Mouse (Mus musculus) MN1 (cell line): ENCODE measurements at regions not wholly inside any gene's neighbourhood (a gene's known extent, or its start where the extent isn't known, plus 50 kb on each side); places are given as distances from the start of the nearest gene placed in this dataset.
"Not testable (repeated sequence)": the region's sequence is repeated elsewhere in the genome, so short reads cannot be mapped to it uniquely, and the experiment has no call there.

ENCODE experiments used
- DNase-seq: peaks from one replicate; pipeline ENCODE4 v3.0.0-alpha.2; 2016; ENCODE audit warnings: low spot score

DNA sequence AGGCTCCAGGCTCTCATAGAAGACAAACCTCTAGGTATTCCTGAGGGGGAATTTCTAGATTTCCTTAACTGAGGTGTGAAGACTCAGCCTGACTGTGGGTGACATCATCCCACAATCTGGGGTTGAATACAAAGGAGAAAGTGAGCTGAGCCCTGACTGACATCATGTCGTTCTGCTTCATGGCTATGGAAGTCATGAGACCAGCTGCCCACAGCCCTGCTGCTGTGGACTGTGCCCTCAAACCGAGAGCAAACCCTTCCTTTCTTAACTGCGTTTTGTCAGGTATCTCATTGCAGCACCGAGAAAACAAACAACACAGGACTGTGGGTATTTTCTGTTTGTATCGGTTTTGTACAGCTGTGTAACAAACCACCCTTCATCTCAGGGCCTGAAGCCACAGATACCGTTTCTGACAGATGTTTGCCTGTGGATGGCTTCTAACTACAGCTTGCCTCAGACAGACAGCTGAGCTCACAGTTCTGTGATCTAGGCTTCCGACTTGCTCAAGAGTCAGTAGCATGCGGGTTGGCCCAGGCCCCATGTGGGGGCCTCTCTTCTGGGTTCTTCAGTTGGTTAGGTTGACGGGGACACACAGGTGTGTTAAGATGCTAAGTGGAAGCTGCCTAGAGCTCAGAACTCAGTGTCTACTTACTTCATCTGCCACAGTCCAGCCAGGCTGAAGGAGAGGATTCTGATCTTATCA lies 150.9 kb downstream of the Tpra1 start:
- no peak for DNase-seq

DNA sequence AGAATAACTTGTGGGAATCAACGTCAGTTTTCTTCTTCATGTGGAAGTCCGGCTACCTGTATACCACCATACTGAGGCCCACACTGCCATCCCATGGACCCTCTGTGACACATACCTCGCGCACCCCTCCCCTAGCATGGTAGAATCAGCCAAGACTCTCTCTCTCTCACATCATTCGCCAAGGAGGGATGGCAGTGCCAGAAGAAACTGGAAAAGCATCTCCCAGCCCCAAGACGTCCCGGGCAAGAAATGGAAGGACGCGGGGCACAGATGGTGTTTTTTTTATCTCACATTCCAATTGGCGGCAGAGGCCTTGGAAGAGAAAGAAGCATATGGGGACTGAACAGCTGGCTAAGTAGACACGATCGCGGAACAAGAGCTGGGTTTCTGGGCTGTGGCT lies 152.0 kb downstream of the Tpra1 start:
- no peak for DNase-seq

DNA sequence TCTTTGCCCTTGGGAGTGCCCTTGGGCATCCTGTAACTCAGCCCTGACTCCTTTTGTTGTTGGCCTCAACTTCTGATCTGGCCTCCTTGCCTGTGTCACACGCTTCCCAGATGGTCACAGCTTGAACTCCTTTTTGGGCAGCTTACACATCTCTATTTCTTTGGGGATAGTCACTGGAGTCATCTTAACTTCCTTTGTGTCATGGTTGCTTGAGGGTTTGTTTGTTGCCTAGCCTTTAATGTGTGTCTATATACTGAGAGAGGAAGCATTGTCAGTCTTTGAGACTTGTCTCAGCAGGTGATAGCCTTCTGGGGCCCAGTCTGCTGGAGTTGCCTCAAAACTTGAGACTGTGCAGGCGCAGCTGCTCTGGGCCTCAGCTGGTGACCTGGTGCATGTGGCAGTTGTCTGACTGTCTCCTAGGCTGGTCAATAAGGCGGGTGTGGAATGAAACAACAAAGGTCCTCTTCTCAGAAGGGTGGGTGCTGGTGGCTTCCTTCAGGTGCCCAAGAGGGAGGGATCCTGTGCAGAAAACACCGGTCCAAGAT lies 157.5 kb downstream of the Tpra1 start:
- DNase-seq = no peak

DNA sequence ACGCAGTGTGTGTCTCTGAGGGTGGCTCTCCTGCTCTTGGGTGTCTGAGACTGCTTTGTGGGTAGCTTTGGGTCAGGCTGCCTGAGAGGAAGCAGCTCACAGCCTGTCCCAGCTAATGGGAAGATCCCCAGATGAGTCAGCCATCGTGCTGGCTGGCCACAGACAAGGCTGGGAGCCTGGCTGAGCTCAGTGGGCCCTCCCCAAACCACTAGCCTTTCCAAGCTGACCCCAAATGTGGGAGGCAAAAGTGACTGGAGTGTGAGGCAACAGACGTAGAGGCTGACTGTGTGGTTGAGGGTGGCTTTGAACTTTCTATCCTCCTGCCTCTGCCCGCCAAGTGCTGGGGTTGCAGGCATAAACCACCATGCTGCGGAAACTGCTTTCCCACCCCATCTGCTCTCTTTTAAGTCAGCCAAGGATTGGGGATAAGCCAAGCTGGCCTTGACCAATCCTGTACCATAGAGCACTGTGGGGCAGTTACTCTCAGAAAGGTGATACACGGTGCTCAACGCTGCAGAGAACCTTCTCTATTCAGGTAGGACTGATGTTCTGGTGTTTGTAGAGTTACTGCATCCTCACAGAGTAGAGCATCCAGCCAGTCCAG lies 163.0 kb downstream of the Tpra1 start:
- DNase-seq = no peak

DNA sequence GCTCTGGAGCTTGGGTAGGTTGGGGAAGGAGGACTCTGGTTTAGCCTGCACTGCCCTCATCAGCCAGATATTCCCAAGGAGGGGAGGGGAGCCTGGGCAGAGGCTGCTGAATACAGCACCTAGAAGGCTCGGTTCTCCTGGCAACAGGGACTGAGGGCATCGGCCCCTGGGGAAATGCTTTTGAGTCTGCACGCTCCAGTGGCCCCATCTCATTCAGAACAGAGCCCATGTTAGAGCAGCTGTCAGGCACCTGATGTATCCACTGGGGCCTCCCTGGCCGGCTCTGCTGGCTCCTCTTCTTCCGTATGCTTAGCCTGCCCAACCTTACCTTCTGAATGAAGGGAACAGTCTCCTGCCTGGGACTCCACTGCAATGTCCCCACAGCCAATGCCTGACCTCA lies 164.5 kb downstream of the Tpra1 start:
- no peak for DNase-seq

DNA sequence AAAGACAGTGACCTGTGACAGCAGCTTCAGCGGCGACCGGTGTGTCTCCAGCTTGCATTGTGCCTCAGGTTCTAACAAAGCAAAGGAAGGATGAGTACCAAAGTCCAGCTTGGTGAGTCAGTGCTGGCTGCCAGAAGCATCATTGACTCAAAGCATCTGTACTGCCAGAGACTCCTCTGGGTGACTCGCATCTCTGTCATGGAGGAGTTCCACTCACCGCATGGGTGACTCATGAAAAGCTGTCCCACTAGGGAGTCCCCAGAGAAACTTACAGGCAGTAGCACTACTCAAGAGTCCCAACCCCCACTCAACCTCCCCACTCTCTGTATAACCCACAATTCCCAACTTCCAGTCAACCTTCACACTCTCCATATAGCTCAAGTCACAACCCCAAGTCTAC lies 166.2 kb downstream of the Tpra1 start:
- DNase-seq = no peak

DNA sequence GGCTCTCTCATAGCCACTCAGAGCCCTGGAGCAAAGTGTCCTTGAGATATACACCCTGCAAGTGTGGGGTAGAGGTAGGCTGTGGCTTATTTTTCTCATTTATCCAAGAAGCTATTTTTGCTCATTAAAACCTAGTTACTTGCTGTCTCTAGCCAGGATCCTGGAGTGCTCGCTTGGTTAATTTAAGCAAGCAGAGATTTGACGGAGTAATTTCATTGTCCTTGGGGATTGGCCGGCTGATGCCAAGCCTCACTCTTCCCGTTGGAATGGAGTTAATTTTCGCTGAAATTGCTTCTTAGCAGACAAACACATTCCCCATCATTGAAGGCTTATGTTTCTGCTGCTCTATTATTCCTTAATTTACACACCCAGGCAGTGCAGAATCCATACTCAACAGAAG lies 167.1 kb downstream of the Tpra1 start:
- no peak for DNase-seq

DNA sequence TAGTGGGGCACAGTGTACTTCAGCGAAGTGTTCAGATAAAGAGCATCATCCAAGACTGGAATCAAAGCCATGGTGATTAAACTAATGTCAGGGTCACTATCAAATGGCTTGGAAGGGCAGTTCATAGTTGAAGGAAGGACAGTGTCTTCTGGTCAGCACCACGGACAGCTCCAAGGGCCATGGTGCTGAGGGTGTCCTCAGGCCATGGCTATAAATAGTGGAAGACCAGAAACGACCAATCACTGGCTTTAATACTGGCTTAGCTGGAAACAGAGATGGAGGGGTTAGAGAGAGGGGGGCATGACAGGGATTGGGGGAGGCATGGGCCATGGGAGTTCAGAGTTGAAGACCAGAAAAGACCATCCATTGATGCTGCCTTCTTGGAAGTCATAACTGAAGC lies 168.0 kb downstream of the Tpra1 start:
- no peak for DNase-seq

DNA sequence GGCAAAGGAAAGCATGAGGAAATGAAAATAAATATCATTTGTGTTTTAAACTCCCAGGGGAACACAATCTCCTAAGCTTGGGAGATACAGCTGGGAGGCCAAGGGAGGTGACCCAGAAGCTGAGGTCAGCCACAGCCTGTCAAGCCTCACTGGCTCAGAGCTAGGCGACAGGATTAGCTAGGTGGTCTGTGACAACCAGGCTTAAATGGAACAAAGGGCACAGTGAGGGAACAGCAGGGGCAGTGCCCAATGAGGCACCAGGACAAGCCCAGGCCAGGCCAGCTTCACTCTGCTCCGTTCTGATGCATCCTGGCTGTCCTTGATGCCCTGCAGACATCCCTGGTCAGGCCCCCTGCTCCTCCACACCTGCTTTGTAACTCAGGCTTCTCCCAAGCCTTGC lies 169.7 kb downstream of the Tpra1 start:
- DNase-seq = no peak

DNA sequence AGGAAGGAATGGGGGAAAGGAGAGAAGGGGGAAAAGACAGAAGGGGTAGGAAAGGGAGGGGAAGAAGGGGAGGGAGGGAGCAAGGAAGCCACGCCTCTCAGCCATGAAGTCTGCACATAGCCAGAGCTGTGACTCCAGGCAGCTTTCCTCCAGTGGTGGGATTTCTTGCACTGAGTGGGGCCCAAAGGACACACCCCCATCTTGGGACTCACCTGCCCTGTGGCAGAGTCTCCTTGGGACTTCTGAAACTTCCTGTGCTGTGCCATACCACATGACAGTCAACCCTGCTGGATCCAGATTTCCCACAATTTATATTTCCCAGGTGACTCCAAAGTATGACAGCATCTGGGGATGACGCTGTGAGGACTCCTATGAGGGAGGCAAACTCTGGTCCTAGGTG lies 170.5 kb downstream of the Tpra1 start:
- no peak for DNase-seq

DNA sequence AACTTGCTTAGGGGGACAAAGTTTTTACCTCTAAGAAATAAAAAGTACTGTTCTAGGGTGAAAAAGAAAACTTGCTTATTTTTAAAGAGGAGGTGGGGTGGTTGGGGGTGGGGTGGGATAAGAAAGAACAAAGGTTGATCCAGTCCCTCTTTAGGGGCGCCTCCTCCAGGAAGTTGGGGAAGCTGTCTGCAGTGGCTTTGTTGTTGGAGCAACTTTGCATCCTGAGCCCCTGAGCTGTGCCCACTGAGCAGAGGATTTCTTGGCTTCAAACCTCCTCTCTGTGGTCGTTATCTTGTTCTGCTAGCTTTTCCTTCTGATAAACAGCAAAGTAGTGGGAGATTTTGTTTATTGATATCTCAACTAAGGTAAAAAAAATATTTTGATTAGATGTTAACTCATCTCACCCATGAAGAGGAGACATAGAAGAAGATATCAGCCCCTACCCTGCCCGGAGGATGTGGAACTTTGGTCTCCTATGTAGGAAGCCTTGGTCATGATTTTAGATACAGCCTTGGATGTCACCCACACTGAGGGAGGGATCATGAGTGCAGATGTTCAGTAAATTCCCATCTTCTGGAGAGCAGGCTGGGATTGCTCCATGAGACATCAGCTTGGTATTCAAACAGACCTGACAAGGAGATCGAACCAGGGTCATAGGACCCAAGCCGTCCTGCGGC lies 179.7 kb downstream of the Tpra1 start:
- no peak for DNase-seq

DNA sequence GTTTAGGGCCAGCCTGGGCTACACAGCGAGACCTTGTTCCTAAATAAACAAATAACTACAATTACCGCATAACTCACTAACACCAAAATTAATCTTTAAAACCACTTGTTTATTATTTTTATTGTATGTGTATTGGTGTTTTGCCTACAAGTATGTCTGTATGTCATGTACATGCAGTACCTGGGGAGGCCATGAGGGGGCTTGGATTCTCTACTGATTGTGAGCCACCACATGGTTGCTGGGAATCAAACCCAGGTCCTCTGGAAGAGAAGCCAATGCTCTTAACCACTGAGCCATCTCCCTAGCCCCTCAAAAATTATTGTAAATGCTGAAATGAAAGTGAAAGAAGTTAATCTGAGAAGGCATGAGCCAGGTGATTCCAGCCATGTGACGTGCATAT lies 182.4 kb downstream of the Tpra1 start:
- DNase-seq = no peak

DNA sequence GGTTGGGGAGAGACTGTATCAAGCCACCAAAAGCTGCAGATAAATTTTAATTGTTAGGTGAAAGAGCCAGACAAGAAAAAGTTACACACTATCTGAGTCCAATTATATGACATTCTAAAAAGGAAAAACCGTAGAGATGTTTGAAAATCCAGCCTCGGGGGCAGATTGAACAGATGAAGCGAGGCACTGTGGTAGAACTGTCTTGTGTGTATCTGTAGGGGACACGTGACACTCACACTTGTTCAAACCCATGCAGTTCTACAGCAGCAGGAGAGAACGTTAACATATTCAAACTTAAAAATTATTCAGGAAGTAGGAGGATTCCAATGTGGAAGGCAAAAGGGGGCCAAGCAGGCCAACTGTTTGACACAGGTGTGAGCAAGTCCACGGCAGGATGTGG lies 183.1 kb downstream of the Tpra1 start:
- DNase-seq = no peak

DNA sequence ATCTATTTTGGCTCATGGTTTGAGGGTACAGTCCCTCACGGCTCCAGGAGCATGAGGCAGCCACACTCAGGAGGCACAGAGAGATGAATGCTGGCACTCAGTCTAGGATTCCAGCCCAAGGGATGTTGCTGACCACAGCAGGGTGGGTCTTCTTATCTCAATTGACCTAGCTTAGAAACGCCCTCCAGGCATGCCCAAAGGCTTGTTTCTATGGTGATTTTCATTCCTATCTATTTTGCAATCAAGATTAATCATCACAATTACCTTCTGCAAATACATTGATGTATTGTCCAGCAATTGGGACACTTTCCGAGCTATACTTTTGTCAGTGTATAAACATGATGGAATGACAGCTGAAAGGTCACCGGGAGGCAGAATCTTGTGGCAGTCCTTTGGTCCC lies 185.6 kb downstream of the Tpra1 start:
- DNase-seq = no peak

DNA sequence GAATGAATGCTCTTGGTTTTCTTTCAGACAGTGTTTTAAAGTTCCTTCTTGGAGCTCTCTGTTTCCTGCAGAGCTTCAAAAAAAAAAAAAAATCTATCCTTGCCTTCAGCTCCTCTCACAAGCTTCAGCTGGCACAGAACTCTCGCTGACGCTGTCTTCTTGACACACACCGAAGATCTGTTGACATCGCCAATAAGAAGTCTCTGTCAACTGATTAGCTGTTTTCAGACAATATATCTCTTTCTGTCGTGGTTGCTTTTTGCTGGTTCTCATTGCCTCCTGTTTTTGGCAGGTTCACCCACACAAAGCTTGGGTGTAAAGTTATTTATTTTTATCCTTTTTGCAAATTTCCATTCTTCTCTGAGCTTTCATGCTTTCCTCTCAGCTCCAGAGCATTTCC lies 188.0 kb downstream of the Tpra1 start:
- no peak for DNase-seq

DNA sequence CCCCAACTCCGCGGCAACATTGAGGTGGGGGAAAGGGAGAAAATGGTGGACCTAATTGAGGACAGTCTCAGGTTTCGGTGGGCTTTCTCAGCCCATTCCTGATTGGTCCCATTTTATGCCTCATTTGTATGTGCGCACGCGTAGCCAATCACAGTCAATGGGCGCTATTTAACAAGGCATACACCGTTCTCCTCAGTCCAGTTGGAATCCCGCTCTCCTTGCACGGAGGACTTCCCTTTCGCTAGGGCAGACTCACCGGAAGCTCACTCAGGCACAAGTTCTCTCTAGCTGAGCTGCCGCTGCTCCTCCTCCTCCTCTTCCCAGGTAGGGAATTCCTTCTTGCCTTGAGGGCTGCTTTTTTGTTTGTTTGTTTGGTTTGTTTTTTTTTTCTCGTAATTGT lies 193.9 kb downstream of the Tpra1 start:
- no peak for DNase-seq

DNA sequence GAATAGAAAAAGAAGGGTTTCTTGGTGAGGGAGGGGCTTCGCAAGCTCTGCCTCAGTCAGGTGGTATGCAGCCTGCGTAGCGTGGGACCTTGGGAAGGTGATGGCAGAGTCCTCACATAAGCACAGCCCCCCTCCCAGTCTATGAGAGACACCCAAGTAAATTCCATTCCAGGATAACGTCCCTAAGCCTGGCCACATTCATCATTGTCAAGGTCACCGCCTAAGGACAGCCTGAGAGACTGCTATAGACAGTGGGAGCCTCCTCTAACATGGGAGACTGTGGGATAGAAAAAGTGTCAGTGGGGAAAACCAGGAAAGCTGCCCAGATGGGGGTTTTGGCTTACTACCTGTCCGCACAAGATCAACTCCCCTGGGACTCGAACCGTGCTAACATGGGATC lies 195.5 kb downstream of the Tpra1 start:
- DNase-seq = no peak

DNA sequence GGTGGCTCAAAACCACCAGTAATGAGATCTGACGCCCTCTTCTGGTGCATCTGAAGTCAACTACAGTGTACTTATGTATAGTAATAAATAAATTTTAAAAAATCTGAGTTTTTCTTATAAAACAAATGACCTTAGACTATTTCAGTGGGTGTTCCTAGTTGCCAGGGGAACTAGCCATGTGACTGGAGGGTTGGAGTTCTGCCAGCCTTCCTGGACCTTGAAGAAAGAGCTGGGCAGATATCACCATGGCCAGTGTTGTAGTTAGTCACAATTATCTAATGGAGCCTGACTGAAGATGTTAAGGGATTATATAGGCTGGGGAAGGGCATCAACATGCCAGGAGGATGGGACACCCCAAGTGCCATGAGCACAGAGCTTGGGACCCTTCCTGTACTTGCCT lies 217.2 kb downstream of the Tpra1 start:
- DNase-seq = no peak

DNA sequence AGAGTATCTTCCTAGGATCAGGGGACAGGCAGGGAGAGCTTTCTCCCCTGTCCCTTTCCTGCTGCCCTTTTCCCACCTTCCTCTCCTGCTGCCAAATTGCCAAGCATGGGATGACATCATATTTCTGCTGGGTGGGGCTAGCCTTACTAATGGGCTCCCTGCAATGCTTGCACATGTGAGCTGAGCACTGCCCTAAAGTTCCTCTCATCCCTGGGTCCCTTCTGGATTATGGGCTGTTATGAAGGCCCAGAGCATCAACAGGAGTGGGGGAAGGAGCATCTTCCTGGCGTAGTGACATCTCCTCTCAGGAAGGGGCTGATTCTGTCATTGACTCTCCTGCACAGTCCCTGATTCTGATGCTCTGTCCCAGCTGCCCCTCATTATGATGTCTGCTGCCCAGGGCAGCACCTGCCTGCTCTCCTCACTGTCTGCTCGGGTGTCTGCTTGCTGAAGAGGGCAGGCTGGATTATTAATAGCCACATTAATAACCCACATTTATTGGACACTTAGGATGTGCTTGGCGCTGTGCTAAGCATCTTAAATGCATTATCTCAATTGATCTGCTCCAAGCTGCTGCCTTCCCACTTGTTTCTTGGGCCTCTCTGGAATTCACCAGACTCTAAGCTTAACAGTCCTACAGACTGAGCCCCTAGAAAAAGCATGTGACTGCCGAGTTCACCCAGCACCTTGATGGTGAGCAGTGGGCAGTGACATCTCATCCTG lies 219.1 kb downstream of the Tpra1 start:
- peak; percentile 6 for DNase-seq

DNA sequence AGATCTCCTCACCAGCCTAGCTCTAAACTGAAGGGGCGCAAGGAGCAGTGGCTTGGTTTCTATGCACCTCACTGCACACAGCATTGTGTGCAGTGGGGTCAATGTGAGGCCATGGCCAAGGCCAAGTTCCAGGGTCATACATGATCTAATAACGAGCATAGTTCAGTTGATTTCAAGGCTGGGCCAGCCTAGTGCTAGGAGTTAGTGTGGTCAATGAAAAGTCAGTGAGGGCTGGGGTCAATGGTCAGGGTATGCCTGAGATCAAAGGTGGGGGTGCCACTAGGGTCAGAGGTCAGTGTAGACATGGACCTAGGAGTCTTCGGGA lies 219.7 kb downstream of the Tpra1 start:
- no peak for DNase-seq

DNA sequence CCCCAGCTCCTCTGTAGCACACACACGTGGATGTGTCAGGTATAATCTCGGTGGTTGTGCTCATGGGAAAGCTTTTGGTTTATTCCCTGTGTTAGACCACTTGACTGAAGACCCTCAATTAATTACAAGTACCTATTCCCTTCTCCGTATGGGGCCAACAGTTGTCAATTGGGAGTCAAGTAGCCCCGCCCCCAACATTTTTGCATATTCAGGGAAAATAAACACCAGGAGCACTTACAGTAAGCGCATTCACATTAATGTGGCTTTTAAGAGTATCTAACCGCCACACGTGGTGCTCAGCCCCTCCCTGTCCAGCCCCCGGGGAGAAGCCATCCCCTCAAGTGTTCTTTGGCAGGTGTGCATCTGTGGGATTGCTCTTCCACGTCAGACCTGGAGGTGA lies 223.9 kb downstream of the Tpra1 start:
- no peak for DNase-seq

DNA sequence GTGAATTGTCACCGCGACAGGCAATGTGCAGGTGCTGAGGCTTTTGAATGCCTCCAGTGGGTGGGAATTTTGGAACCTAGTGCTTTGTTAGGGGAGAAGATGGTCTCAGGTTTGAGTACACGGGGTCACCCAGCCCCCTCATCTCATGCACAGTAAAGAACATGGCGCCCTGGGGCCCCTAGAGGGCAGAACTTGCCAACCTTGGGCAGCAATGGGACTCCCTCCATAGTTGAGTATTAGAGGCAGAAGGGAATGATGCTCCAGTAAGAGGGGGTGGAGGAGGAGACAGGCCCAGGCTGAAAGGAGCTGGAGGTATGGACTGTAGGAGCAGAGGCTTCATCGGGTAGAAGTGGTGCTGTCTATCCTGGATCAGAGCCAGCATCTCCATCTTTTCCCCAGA lies 226.1 kb downstream of the Tpra1 start:
- DNase-seq = not testable (repeated sequence)

DNA sequence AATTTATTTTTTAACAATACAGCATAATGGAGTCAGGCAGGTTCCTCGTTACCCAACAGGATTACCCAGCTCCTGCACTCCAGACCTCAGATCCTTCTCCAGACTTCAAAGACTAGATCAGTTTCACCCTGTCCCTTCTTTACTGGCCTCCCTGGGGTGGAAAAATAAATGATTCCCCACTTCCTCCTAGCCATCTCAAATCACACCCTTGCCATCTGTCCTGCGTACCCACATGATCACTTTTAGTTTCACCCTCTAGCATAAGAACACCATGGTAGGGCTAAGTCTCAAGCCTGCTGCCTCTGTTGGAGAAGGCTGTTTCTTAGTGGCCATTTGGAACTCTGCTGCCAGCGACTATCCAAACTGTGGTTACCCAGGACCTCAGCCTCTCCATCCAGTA lies 222.0 kb downstream of the Plxna1 start:
- no peak for DNase-seq
